Mouse (Mus musculus) limb, embryonic 12.5 days (tissue): ENCODE measurements around the gene Map4. TPM values are rescaled to one million over a fixed set of nuclear protein-coding genes. Genes with fewer than 3 reads are reported as not detected.
"Not testable (repeated sequence)": the region's sequence is repeated elsewhere in the genome, so short reads cannot be mapped to it uniquely, and the experiment has no call there.

Experiments
- ATAC-seq: fragments of 200-750 bp; cut with Nextera tagmentation; 2 replicates; pipeline ENCODE4 v1.8.0; 2017; ENCODE audit warnings: low read depth, moderate TSS enrichment; ENCODE audit not compliant: insufficient number of reproducible peaks, insufficient read depth, low FRiP score, low TSS enrichment
- H3K27ac ChIP-seq: fragments of 300-500 bp; sonication (generic); 2 replicates; pipeline ENCODE4 v1.5.1; 2016; ENCODE audit warnings: mild to moderate bottlenecking, moderate library complexity
- H3K27me3 ChIP-seq: fragments of 300-500 bp; sonication (generic); 2 replicates; pipeline ENCODE4 v1.6.1; 2016; ENCODE audit warnings: mild to moderate bottlenecking, moderate library complexity
- H3K36me3 ChIP-seq: fragments of 300-500 bp; sonication (generic); 2 replicates; pipeline ENCODE4 v1.6.1; 2016; ENCODE audit warnings: mild to moderate bottlenecking, moderate library complexity
- H3K4me1 ChIP-seq: fragments of 300-500 bp; sonication (generic); replicated peaks from 2 replicates; pipeline ENCODE4 v1.6.1; 2016
- H3K4me2 ChIP-seq: fragments of 300-500 bp; sonication (generic); 2 replicates; pipeline ENCODE4 v1.6.1; 2016; ENCODE audit warnings: mild to moderate bottlenecking, moderate library complexity
- H3K4me3 ChIP-seq: fragments of 300-500 bp; sonication (generic); replicated peaks from 2 replicates; pipeline ENCODE4 v1.5.1; 2016; ENCODE audit warnings: mild to moderate bottlenecking
- H3K9ac ChIP-seq: fragments of 300-500 bp; sonication (generic); replicated peaks from 2 replicates; pipeline ENCODE4 v1.6.1; 2016; ENCODE audit warnings: mild to moderate bottlenecking, moderate library complexity
- H3K9me3 ChIP-seq: fragments of 300-500 bp; sonication (generic); 2 replicates; pipeline ENCODE4 v1.6.1; 2016; ENCODE audit warnings: mild to moderate bottlenecking, moderate library complexity
- WGBS: fragments of 180-500 bp; shearing (Covaris S2); methylation state at CpG from one replicate; pipeline ENCODE4 v1.1.7; 2016; 5-methylcytosine and 5-hydroxymethylcytosine counted together
- polyA plus RNA-seq: library from polyadenylated mRNA; unstranded; fragments of >200 nt; fragmentation: Nextera tagmentation; extraction: Ambion mirVana; gene quantifications from 2 replicates; pipeline ENCODE4 v1.2.1, GENCODE M21; 2016

The Map4 gene
- polyA plus RNA-seq, 1 experiment from 2014 or later: 45.1 TPM

DNA sequence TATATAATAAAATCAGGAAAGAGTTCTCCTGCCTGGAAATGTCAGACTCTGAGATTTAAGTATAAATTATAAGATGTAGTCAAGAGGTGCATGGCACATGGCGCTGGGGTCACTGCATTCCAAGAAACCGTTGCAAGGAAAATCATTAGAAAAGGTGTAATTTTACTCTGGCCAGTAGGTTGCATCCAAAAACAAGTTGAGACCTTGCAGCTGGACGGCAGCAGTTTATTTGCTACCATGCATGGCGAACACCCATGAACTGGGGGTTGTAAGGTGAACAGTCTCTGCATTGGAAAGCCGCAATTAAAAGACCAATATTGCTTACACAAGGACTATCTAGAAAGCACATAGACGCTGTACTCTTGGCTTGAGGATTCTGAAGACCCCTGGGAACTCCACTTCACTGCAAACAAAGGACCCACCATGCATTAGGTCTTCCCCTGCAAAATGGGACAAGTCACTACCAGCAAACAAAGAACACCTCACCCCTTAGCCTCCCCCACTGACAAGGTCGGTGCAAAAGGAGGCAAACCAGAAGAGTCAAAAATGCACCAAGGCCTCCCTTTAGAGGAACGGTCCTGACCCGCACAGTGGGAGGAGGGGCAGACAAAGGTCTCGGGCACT lies 185.2 kb downstream of the Map4 start:
- H3K36me3 ChIP-seq: peaks cover 35% of the 10 kb centered on the region
- peaks cover 19% of the 10 kb centered on the region for H3K4me1 ChIP-seq
- H3K27me3 ChIP-seq: no peaks in the 10 kb centered on the region
- peak; percentile 4 for ATAC-seq
- 5% methylated on average over 10 of the region's 10 CpGs for WGBS
- H3K27ac ChIP-seq: peak overlapping the region; percentile 98
- H3K4me2 ChIP-seq: peak overlapping the region; percentile 70
- H3K4me3 ChIP-seq: peak overlapping the region; percentile 87
- H3K9ac ChIP-seq: peak overlapping the region; percentile 93
- no peaks in the 10 kb centered on the region for H3K9me3 ChIP-seq

DNA sequence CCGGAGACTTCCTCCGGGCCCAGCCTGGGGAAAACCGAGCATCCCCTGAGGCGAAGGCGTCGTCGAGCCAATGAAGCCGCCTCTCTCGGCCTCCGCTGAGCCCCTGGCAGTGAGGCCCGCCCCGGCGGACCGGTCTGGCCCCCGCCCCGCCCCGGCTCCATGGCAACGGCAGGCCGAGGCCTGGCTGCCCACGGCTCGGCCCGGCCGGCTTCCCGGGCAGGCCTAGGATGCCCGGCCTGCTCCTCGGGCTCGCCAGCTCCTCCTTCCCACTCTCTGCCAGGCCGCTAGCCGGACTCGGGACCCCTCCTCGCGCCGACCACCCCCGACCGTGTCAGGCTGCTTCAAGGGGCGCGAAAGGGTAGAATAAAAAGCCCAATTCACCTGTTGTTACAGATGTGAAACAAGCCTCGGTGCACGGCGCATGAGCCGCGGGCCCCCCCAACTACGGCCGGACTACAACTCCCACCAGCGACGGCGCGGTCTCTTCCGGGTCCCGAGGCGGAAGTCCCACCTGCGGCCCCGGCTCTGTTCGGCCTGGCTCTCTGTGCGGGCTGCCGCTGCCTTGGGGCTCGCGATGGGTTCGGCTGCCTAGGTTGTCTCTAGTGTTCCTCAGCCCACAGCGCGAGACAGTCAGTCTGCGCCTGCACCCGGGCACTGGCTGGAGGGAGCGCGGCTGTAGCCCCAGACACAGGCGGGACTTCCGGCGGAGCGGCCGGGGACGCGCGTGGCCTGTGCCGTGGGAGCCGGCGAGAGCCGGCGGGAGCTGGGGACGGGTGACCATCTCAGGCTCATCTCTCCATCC lies 185.9 kb downstream of the Map4 start, which contains the start of gene Smarcc1:
Gene Smarcc1, plus strand, starts transcription at position 732 of the 802 bp plus-strand sequence.
- peak; percentile 92 for ATAC-seq
- Histone ChIP-seq H3K4me1 (peaks cover 19% of the 10 kb centered on the region), H3K4me3 (peak within 1 kb of the TSS; percentile 87), H3K27ac (peak within 1 kb of the TSS; percentile 98), H3K4me2 (peak within 1 kb of the TSS; percentile 70), H3K9me3 (no peaks in the 10 kb centered on the region), H3K36me3 (peaks cover 28% of the 10 kb centered on the region), H3K9ac (peak within 1 kb of the TSS; percentile 93), H3K27me3 (no peaks in the 10 kb centered on the region)
- under 1% methylated on average over 77 of the region's 79 CpGs for WGBS

DNA sequence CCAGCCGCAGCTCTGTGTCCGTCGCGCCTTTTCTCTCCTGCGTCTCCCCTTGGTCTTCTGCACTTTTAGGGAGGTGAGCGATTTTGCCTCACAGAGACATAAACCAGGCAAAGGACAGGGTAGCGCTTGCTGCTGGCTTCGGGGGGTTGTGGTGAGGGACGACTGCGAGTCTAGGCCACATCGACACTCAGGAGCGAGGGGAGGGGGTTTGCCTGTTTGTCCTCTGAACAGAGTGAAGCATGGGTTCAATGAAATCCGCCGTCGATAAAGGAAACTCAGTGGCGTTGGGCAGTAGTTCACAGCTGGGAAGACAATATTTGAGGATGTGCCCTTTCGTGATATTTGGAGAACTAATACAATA lies 186.5 kb downstream of the Map4 start, which contains the start of gene Dhx30:
Gene Dhx30, minus strand, starts transcription at position 52 of the 361 bp plus-strand sequence.
- H3K4me3 ChIP-seq: peak within 1 kb of the TSS; percentile 87
- H3K27ac ChIP-seq: peak within 1 kb of the TSS; percentile 98
- WGBS: under 1% methylated on average over 17 of the region's 17 CpGs
- H3K9ac ChIP-seq: peak within 1 kb of the TSS; percentile 93
- peaks cover 22% of the 10 kb centered on the region for H3K36me3 ChIP-seq
- no peak; the same call in 1 of the 2 replicates for ATAC-seq
- peak within 1 kb of the TSS; percentile 70 for H3K4me2 ChIP-seq
- H3K27me3 ChIP-seq: no peaks in the 10 kb centered on the region
- H3K4me1 ChIP-seq: peaks cover 19% of the 10 kb centered on the region
- no peaks in the 10 kb centered on the region for H3K9me3 ChIP-seq

DNA sequence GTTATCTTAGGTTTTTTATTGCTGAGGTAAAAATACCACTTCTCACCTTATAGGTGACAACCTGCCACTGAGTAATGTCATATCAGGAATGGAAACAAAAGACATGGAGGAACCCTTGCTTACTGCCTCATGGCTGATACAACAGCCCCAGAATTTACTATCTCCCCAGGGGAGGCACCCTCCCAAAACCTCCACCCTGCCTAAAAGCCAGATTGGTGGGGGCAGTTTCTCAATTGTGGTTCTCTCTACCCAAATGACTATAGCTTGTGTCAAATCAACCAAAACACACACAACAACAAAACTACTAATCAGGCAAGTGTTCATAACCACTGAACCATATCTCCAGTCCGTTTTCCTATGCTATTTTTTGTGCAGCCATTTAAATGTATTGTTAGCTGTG lies 187.0 kb downstream of the Map4 start:
- peak overlapping the region; percentile 93 for H3K9ac ChIP-seq
- peaks cover 17% of the 10 kb centered on the region for H3K36me3 ChIP-seq
- WGBS: 83% methylated on average over 1 of the region's 1 CpGs
- peak overlapping the region; percentile 98; the same call in 1 of the 2 replicates for H3K27ac ChIP-seq
- ATAC-seq: no peak
- H3K27me3 ChIP-seq: no peaks in the 10 kb centered on the region
- H3K4me1 ChIP-seq: peaks cover 19% of the 10 kb centered on the region
- H3K4me2 ChIP-seq: peak overlapping the region; percentile 70
- H3K9me3 ChIP-seq: no peaks in the 10 kb centered on the region
- peak overlapping the region; percentile 87 for H3K4me3 ChIP-seq

DNA sequence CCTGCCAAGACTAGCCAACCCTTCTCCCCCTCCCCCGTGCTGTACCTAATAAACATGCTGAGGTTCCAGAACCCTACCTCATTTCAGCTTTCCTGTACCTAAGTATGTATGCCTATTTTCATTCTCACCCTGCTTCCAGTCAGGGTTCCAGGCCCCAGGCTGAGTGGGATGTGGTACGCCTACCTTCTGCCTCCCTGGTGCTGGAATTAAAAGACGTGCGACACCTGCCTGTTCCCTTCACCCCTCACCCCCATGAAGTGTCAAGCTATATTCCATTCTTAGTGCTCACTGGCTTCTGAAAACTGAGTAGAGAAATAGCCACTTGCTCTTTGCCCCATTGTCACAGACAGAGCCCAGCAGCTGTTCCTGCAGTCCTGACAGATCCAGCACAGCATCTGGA lies 190.2 kb downstream of the Map4 start:
- H3K27me3 ChIP-seq: no peaks in the 10 kb centered on the region
- H3K36me3 ChIP-seq: no peaks in the 10 kb centered on the region
- no peaks in the 10 kb centered on the region for H3K9me3 ChIP-seq
- no peak overlapping the region for H3K4me2 ChIP-seq
- WGBS: 60% methylated on average over 4 of the region's 4 CpGs
- H3K27ac ChIP-seq: peak overlapping the region; percentile 37; the same call in 1 of the 2 replicates
- H3K4me1 ChIP-seq: peaks cover 15% of the 10 kb centered on the region
- no peak overlapping the region for H3K4me3 ChIP-seq
- no peak overlapping the region for H3K9ac ChIP-seq
- ATAC-seq: no peak

DNA sequence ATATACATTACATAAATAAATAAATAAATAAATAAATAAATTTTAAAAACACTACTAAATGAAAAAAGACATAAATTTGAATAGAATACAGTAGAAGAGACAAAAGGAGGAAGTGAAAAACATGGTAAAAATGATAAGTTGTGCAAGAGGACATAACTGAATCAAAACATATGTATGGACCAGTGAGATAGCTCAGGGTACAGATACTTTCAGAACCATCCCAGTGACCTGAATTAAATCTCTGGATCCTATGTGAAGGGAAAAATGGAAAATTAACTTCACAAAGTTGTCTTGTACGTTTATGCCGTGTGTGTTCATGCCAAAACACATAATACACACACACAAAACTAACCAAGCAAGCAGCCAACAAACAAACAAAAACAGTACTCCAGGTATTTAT lies 192.1 kb downstream of the Map4 start:
- H3K9ac ChIP-seq: no peak overlapping the region
- no peak overlapping the region for H3K27ac ChIP-seq
- H3K4me2 ChIP-seq: no peak overlapping the region
- H3K4me1 ChIP-seq: peaks cover 11% of the 10 kb centered on the region
- H3K9me3 ChIP-seq: no peaks in the 10 kb centered on the region
- no peak for ATAC-seq
- H3K27me3 ChIP-seq: no peaks in the 10 kb centered on the region
- WGBS: 86% methylated on average over 2 of the region's 2 CpGs
- H3K4me3 ChIP-seq: no peak overlapping the region
- H3K36me3 ChIP-seq: no peaks in the 10 kb centered on the region

- H3K4me2 ChIP-seq, H3K27ac ChIP-seq, H3K27me3 ChIP-seq, H3K4me3 ChIP-seq, H3K9me3 ChIP-seq, ATAC-seq, H3K9ac ChIP-seq, H3K36me3 ChIP-seq, H3K4me1 ChIP-seq: not testable (repeated sequence)
- 50% methylated on average over 2 of the region's 2 CpGs for WGBS
Measured at GRCm38 (mm10) chr9:110124008-110124540, 192.8 kb downstream of the Map4 start.

DNA sequence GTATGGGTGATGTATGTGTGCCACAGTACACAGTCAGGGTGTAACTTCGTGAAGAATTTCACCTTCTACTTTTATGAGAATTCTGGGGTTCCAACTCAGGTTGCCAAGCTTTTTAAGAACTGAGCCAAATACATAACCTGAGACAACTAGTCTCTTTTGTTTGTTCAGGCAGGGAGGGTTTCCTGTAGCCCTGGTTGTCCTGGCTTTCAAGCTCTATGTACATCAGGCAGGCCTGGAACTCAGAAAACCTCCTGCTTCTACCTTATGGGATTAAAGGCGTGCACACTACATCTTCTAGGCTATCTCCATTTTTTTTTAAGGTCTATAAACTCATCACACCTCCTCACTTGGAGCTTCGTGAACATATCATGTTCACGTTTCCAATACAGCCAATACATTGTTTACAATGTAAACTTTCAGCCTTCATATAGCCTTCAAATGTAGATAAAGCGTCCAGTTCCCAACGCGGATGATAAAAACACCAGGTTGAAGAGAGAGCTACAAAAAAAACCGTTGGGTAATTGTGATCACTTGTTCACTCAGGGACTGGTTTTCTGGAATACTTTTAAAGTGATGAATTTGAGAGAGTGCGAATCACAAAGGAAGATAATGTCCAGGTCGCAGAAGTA lies 199.8 kb downstream of the Map4 start:
- H3K4me1 ChIP-seq: peaks cover 19% of the 10 kb centered on the region
- ATAC-seq: no peak
- H3K36me3 ChIP-seq: peaks cover 19% of the 10 kb centered on the region
- H3K27me3 ChIP-seq: no peaks in the 10 kb centered on the region
- peak overlapping the region; percentile 84 for H3K4me3 ChIP-seq
- 29% methylated on average over 10 of the region's 10 CpGs for WGBS
- peak overlapping the region; percentile 95 for H3K27ac ChIP-seq
- peak overlapping the region; percentile 66 for H3K9ac ChIP-seq
- peak overlapping the region; percentile 60 for H3K4me2 ChIP-seq
- no peaks in the 10 kb centered on the region for H3K9me3 ChIP-seq

DNA sequence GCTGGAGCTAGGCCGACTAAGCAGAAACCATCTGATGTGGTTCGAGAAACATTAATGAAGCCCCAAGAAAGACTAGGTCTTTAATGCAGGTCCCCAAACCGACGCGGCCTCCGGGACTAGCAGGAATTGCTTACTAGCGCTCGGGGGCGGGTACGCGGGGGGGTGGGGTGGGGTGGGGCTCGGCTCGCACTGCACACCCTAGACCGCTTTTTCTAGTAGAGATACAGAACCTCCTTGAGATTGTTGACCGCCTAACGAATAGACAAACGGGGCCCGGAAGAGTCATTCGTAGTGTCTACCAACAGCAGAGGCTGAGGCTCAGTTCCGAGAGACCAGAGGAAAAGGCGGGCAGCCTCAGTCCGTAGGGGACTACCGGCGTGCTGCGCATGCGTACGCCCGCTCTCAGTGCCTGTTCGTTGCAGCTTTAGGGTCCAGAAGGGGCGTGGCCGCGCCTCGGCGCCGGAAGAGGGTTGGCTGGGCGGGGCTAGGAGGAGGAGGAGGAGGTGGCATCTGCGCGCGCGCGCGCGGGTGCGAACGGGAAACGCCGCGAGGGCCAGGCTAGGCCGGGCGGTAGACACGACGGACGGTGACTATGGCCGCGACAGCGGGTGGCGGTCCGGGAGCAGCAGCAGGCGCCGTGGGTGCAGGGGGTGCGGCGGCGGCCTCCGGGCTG lies 200.4 kb downstream of the Map4 start:
- H3K4me3 ChIP-seq: peak overlapping the region; percentile 84

GRCm38 (mm10) chr9:110132201-110132605 lies 200.9 kb downstream of the Map4 start:
- Histone ChIP-seq H3K4me1 (peaks cover 19% of the 10 kb centered on the region), H3K36me3 (peaks cover 31% of the 10 kb centered on the region), H3K27me3 (no peaks in the 10 kb centered on the region), H3K4me3 (peak overlapping the region; percentile 84), H3K9ac (peak overlapping the region; percentile 95), H3K4me2 (peak overlapping the region; percentile 60), H3K9me3 (no peaks in the 10 kb centered on the region), H3K27ac (peak overlapping the region; percentile 95)
- under 1% methylated on average over 35 of the region's 38 CpGs for whole genome bisulfite sequencing
- ATAC-seq: no peak

More for the DNA sequence above, 200.4 kb downstream of the Map4 start:
- Histone ChIP-seq H3K27ac (peak overlapping the region; percentile 95), H3K36me3 (peaks cover 25% of the 10 kb centered on the region), H3K9me3 (no peaks in the 10 kb centered on the region), H3K9ac (peak overlapping the region; percentile 95), H3K27me3 (no peaks in the 10 kb centered on the region), H3K4me2 (peak overlapping the region; percentile 60), H3K4me1 (peaks cover 19% of the 10 kb centered on the region)
- WGBS: under 1% methylated on average over 64 of the region's 64 CpGs
- ATAC-seq: peak; percentile 91
